Mouse (Mus musculus) heart, postnatal 4 days (tissue): ENCODE results near the gene Mmel1. TPM values are rescaled to one million over a fixed set of nuclear protein-coding genes. Genes with fewer than 3 reads are reported as not detected.

Source experiments
- DNase-seq: peaks from one replicate; pipeline ENCODE4 v3.0.0; 2021
- total RNA-seq, 2 experiments: library from RNA; stranded (reverse); gene quantifications; 2 replicates each; pipeline ENCODE4 v1.2.3; 2021

Mmel1 gene
- total RNA-seq, 2 experiments from 2014 or later: 0.21 to 0.72 TPM

- no peak for DNase-seq
Observed at GRCm38 (mm10) chr4:154908490-154908889, 39.1 kb downstream of the Mmel1 start.

GRCm38 (mm10) chr4:154910606-154911522, 41.5 kb downstream of the Mmel1 start:
- no peak for DNase-seq

- no peak for DNase-seq
Observed at GRCm38 (mm10) chr4:154911644-154912043, 42.3 kb downstream of the Mmel1 start.

- no peak for DNase-seq
Observed at GRCm38 (mm10) chr4:154913845-154914244, 44.5 kb downstream of the Mmel1 start.

GRCm38 (mm10) chr4:154914252-154914651, 44.9 kb downstream of the Mmel1 start:
- DNase-seq: no peak

- DNase-seq: no peak
Observed at GRCm38 (mm10) chr4:154914707-154915106, 45.3 kb downstream of the Mmel1 start.

- DNase-seq: no peak
Observed at GRCm38 (mm10) chr4:154915286-154915685, 45.9 kb downstream of the Mmel1 start.

GRCm38 (mm10) chr4:154916662-154917061, 47.3 kb downstream of the Mmel1 start:
- no peak for DNase-seq

- no peak for DNase-seq
Observed at GRCm38 (mm10) chr4:154922291-154922690, 52.9 kb downstream of the Mmel1 start.

- no peak for DNase-seq
Observed at GRCm38 (mm10) chr4:154922931-154923330, 53.5 kb downstream of the Mmel1 start.

GRCm38 (mm10) chr4:154925413-154925812, 56.0 kb downstream of the Mmel1 start:
- DNase-seq: no peak

GRCm38 (mm10) chr4:154926969-154927898, 57.8 kb downstream of the Mmel1 start:
- DNase-seq: no peak

GRCm38 (mm10) chr4:154927899-154928337, 58.5 kb downstream of the Mmel1 start:
- peak; percentile 40 for DNase-seq

GRCm38 (mm10) chr4:154928395-154929087, 59.2 kb downstream of the Mmel1 start, which contains the start of gene Tnfrsf14:
Gene Tnfrsf14 (minus strand): TSS chr4:154928563.
- DNase-seq: no peak

- no peak for DNase-seq
Observed at GRCm38 (mm10) chr4:154929088-154929660, 59.8 kb downstream of the Mmel1 start.

- no peak for DNase-seq
Observed at GRCm38 (mm10) chr4:154933306-154933907, 64.0 kb downstream of the Mmel1 start.

GRCm38 (mm10) chr4:154934800-154935199, 65.4 kb downstream of the Mmel1 start:
- no peak for DNase-seq

- DNase-seq: no peak
Observed at GRCm38 (mm10) chr4:154935788-154936187, 66.4 kb downstream of the Mmel1 start.

- no peak for DNase-seq
Observed at GRCm38 (mm10) chr4:154936542-154937255, 67.3 kb downstream of the Mmel1 start.

- DNase-seq: no peak
Observed at GRCm38 (mm10) chr4:154937746-154938145, 68.4 kb downstream of the Mmel1 start.

- DNase-seq: no peak
Observed at GRCm38 (mm10) chr4:154940156-154940555, 70.8 kb downstream of the Mmel1 start.
